Mouse (Mus musculus): ENCODE results near the gene Rps6kb1. TPM values are rescaled to one million over a fixed set of nuclear protein-coding genes. Genes with fewer than 3 reads are reported as not detected.

The Rps6kb1 gene
- total RNA-seq (2021) (10 to 100 TPM; 38.1 to 39.8 TPM), polyA plus RNA-seq (2012; rRNA removed) (3.3 and 4.0 TPM in 2 replicates)
- long read RNA-seq, full-length matches to known transcripts, result 19 of 28 reads
- long read RNA-seq, partial matches to known transcripts, result 1 of 28 reads
- long read RNA-seq, other reads (novel, unspliced or antisense), result 8 of 28 reads

GRCm38 (mm10) chr11:86544639-86545299 is at the start of gene Rps6kb1, which contains the start of gene Tubd1:
TSS of gene Rps6kb1 (minus strand) at chr11:86544805.
TSS of gene Tubd1 (plus strand) at chr11:86544991.
- peak; percentile 99 for DNase-seq

DNA sequence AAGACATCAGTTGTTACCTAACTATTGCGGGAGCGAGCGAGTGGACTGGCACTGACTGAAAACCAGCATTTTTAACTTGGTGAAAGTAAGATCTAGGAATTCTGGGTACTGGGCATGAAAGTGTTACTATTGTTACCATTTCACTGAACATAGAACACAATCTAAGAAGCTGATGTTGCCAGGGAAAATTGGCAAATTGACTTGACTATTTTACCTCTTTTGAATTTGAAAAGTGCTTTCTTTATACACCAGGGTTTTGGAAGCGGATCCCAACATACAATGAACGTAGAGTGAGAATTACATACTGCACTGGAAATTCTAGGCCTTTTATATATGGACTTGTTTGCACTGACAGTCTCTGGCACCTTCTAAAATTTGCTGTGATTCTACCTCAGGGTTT is 48.8 kb upstream of the Rps6kb1 start:
- DNase-seq, result no peak

DNA sequence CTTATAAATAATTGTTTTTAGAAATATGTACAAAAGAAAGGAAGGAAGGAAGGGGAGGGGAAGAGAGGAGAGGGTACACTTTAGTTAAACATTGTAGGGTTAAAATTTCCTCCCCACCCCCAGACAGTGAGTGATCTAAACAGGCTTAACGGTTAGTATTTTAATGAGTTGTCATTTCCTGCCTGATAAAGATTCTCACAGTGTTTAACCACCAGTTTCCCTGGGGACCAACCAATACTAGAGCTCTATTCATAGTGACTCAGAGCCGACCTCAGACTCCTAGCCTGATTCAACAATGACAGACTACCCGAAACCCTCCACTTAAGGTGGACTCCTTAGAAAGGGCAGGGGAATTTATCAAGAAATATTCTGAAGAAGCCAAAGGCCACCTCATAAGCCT is 48.4 kb upstream of the Rps6kb1 start:
- no peak for DNase-seq

DNA sequence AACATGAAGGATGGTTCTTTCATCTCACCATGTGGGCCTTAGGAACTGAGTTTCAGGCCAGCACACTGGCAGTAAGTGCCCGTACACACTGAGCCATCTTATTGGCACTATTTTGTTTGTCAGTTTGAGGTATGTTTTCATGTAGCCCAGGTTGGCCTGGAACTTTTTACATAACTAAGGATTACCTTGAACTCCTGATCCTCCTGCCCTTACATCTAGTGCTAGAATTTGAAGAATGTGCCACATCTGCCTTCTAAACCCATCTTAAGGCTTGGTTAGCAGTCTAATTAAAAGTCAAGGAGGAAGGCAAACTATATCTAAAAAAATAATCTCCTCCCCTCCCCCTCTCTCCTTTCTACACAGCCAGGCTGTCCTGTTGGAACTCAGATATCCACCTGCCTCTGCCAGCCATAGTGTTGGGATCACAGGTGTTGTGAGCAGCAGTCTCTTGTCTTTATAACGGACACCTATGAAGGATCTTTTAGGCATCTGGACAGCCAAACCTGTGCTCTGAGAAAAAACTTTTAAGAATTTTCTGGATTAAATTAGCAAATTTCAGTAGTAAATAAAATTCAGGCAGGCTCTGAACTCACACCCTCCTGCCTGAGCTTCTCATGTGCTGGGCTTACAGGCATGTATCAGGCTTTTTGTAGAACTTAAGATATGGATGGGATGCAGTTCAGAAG is 47.5 kb upstream of the Rps6kb1 start:
- no peak for DNase-seq

DNA sequence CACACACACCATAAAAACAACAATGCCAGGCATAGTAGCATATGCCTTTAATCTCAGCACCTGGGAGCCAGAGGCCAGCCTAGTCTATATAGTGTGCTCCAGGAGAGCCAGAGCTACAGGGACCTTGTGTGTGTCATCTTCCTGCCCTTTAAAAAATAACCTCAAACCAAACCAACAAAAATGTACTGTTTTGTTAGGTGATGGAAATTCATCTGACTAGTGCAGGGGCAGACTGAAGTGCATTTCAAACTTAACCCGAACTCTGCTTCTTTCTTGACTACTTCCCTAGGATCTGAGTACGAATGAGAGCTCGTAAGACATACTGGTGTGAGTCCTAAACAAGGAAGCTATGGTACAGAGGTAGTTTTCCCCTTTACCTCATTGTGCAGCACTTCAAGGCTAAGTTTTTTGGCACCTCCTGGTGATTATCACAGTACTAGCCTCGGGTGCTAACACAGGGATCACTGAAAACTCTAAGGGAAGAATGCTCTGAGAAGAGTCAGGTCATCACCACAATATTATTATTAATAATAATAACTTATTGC is 46.8 kb upstream of the Rps6kb1 start:
- DNase-seq, result no peak

DNA sequence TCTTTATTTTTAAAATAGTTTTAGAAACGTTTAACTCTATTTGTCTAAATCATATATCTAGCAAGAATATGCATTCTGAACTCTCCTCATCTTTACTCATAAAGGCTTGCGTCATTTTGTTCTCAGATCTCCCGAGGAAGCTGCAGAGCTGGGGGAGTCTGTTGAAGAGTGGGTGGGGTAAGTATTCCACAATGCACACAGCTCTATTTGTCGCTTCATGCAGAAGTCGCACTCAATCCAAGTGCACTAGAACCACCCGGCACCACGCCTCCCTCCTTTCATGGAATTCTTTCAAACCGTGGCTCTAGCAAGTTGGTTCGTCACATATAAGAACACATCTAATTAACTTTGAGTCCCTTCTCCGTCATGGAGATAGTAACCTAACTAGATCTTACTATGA is 46.0 kb upstream of the Rps6kb1 start:
- DNase-seq, result no peak

DNA sequence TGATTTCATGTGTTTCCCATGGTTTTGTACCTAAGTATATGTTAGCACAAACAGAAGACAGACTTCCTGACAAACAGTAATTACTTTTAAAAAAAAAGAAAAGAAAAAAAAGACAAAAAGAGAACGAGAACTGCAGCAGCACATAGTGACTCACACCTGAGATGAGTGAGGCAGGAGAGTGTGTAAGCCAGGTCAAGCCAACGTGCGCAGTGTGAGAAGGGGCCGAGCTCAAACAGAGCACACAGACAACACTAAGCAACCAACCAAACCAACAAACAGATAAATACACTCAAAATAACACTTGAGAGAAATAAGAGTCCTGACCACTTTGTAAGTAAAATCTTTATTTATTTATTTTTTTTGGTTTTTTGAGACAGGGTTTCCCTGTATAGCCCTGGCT is 45.5 kb upstream of the Rps6kb1 start:
- no peak for DNase-seq

- no peak for DNase-seq
These were observed 44.1 kb upstream of the Rps6kb1 start for GRCm38 (mm10) chr11:86588583-86589298.

GRCm38 (mm10) chr11:86587830-86588229 is 43.2 kb upstream of the Rps6kb1 start:
- no peak for DNase-seq

GRCm38 (mm10) chr11:86586868-86587792 is 42.5 kb upstream of the Rps6kb1 start:
- peak; percentile 83 for DNase-seq

DNA sequence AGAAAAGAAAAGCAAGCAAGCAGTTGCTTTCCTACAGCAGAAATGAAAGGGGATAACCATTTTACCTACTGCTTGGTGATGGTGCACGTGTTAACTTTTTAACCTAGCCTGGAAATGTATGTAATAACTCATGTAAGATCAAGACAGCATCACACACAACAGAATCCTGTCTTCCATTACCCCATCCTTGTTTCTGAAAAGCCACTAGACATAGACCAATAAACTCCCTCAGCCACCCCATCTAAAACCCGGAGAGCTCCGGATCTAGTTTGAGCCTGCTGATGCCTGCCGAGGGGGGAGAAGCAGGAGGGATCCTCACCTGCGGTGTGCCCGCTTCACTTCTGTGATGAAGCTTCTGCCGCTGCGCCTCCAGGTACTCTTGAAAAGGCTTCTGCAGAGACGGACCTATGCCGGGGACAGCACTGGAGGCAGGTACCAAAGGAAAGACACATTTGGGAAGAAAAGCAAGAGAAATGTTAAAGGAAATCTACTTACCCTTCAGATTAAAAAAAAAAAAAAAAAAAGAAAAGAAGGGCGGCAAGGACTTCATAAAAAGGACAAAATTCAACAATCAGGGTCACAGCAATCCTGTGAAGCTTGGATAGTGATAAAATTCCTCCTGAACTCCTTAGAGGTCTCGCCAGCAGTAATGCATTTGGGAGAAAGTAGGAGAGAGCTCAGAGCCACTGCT is 41.7 kb upstream of the Rps6kb1 start:
- peak; percentile 55 for DNase-seq

GRCm38 (mm10) chr11:86585598-86585984 is 41.0 kb upstream of the Rps6kb1 start:
- DNase-seq, result no peak

DNA sequence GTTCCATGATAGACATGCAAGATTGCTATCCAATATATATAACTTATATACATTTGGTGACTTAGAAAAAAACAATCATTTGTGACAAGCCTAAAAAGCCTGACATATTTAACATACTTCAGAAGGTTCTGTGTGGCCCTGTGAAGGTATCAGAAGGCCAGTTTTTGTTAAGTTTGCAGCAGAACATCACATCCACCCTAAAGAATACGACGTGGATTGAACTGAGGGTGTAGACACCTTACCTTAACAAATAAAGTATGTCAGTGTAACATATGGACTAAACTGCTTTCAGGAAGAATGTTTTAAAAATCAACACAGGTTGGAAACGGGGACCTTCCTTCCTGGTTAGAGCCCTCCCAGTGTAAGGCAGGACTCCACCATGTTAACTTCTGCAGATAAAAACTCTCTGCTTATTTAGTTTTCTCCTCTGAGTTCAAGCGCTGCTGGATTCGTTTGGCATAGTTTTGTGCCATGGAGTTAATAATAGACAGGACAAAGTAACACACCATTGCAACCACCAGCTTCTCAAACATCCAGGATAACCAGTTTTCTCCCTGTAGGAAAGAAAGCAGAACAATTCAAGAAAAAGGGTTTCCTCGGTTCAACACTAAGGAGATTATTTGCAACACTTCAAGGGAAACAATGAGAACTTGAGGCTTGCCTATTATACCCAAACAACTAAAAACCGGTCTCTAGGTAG is 40.4 kb upstream of the Rps6kb1 start:
- no peak for DNase-seq

DNA sequence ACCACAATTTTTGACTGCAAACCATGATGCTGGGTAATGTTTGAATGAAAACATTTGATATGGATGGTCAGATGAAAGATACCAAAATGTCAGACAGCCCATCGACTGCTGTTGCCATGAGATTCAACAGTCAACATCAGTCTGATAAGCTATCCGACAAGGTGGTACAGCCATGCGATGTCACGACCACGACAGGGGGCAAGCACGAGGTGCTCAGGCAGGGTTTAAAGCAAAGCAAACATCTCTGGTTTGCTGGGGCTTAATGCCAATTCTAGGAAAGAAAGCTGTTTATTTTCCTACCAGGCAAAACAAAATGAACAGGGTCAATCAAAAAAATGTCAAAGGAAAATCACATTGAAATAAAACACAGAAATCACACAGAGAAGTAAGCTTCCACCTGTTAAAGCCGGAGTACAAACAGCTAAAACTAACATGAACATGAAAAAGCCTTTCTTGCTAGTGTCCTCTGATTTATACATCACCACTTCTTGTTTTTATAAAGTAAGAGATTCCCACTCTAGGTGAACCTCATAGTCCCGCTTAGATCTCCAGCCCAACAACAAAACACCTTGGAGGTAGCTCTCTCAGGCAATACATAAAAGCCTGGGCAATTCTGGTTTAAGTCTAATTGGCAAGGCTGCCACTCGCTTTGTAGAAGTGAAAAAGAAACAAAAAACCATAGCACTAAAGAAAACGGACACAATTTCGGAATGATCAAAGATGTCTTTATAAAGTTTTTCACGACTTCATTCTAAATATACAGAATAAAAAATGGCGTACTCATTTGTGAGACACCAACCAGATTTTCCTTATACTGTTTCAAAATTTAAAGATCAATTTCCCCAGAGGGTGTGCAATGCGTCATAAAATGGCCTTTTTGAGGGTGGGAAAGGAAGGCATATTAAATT is 39.6 kb upstream of the Rps6kb1 start:
- no peak for DNase-seq

- DNase-seq, result no peak
These were observed 38.8 kb upstream of the Rps6kb1 start for GRCm38 (mm10) chr11:86583313-86583825.

DNA sequence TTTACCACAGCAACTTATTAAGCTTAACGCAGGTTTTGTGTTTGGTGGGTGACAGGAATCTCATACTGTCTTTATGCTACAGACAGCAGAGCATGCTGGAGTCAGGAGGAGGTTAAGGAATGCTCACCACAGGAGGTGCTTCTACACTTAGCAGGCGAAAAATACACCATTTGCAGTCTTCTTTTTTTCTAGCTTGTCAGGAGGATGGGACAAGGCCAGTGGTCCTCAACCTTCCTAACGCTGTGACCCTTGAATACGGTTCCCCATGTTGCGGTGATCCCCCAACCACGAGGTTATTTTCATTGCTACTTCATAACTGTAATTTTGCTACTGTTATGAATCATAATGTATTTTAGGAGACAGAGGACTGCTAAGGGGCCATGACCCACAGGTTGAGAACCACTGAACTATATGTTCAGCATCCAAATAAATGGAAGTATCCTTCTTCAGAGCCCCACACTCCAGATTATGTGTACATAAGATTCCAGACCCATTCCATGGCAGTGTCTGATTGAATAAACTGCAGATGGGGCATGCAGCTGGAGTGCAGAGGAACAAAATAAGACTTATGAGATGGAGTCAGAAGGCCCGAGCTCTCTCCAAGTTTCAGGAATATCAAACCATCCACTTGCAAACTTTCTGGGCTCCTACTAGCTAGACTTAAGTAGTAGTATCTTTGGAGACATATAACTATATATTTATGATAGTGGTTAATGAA is 38.1 kb upstream of the Rps6kb1 start:
- no peak for DNase-seq

- no peak for DNase-seq
These were observed 37.4 kb upstream of the Rps6kb1 start for GRCm38 (mm10) chr11:86581943-86582542.

Data from adrenal gland, adult 2 months (tissue).